Mouse (Mus musculus): ENCODE measurements around the gene Hoxb1. TPM values are rescaled to one million over a fixed set of nuclear protein-coding genes. Genes with fewer than 3 reads are reported as not detected.

Gene Hoxb1
- polyA plus RNA-seq, 1 experiment from 2014 or later: 0.85 TPM

MicroRNA genes within 50 kb of the gene (microRNA counts, 519-probe panel; counts per million panel counts)
- 5,487 counts per million, percentile 54 among the panel's probes with 10 or more counts for microRNA mmu-miR-10a

Small RNA genes within 50 kb of the gene (microRNA-seq; reads per million reads assigned to microRNA genes)
- gene Mir10a (ENCODE audit: borderline number of aligned reads): 18,660 reads per million, percentile 97 among the genes with 10 or more reads in this experiment

Other genes starting within 250 kb of the Hoxb1 start
- not detected in 2 replicates for gene Ttll6, start 232.0 kb upstream of the Hoxb1 start, polyA plus RNA-seq (2014; fragmentation: Nextera tagmentation; extraction: Ambion mirVana)
- gene Hoxb13, start 171.4 kb upstream of the Hoxb1 start, polyA plus RNA-seq (2014; fragmentation: Nextera tagmentation; extraction: Ambion mirVana): not detected in 2 replicates
- 0.26 and 0.49 TPM in 2 replicates for gene Hoxb9, start 94.3 kb upstream of the Hoxb1 start, polyA plus RNA-seq (2014; fragmentation: Nextera tagmentation; extraction: Ambion mirVana)
- 0.43 and 0.62 TPM in 2 replicates for gene Hoxb8, start 83.8 kb upstream of the Hoxb1 start, polyA plus RNA-seq (2014; fragmentation: Nextera tagmentation; extraction: Ambion mirVana)
- gene Hoxb7, start 79.1 kb upstream of the Hoxb1 start, polyA plus RNA-seq (2014; fragmentation: Nextera tagmentation; extraction: Ambion mirVana): 1.6 and 2.0 TPM in 2 replicates
- gene Hoxb6, start 73.3 kb upstream of the Hoxb1 start, polyA plus RNA-seq (2014; fragmentation: Nextera tagmentation; extraction: Ambion mirVana): 1.9 and 2.4 TPM in 2 replicates
- 3.7 and 4.5 TPM in 2 replicates for gene Hoxb5, start 62.4 kb upstream of the Hoxb1 start, polyA plus RNA-seq (2014; fragmentation: Nextera tagmentation; extraction: Ambion mirVana)
- gene Hoxb4, start 47.5 kb upstream of the Hoxb1 start, polyA plus RNA-seq (2014; fragmentation: Nextera tagmentation; extraction: Ambion mirVana): 0.71 and 1.1 TPM in 2 replicates
- gene Hoxb3, start 42.4 kb upstream of the Hoxb1 start, polyA plus RNA-seq (2014; fragmentation: Nextera tagmentation; extraction: Ambion mirVana): 0.97 and 1.3 TPM in 2 replicates
- 11.2 and 11.3 TPM in 2 replicates for gene Hoxb2, start 15.2 kb upstream of the Hoxb1 start, polyA plus RNA-seq (2014; fragmentation: Nextera tagmentation; extraction: Ambion mirVana)
- 0.45 and 0.58 TPM in 2 replicates for gene Skap1, start 98.8 kb downstream of the Hoxb1 start, polyA plus RNA-seq (2014; fragmentation: Nextera tagmentation; extraction: Ambion mirVana)

Measured in liver, embryonic 11.5 days (tissue).